Mouse (Mus musculus) heart, postnatal 10 days (tissue): ENCODE measurements at regions not wholly inside any gene's neighbourhood (a gene's known extent, or its start where the extent isn't known, plus 50 kb on each side); places are given as distances from the start of the nearest gene placed in this dataset.
"Not testable (repeated sequence)": the region's sequence is repeated elsewhere in the genome, so short reads cannot be mapped to it uniquely, and the experiment has no call there.

Experiments
- DNase-seq, 2 experiments: peaks; one replicate each; pipeline ENCODE4 v3.0.0; 2021
- intact Hi-C: fragments of 180-260 bp; cut with DNase I; formaldehyde crosslinking; loops from one replicate; pipeline ENCODE4 v1.15.1; 2025

DNA sequence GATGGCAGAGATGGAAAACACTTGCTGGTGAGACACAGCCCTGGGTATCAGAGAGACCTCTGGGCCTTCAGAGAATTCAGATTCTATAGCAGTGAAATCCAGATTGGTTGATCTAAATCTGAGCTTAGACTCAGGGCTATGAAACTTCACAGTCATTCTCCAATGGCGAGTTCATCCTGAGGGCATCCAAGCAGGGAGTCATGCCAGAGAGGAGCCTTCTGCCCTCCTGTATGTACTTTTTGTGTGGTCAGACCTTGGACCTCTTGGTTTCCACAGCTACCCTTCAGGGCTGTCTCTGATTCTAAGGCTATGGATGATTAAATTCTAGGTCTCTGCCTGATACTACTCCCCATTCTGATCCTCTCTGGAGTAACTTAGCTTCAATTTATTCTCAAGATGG is 122.0 kb upstream of the Mettl15 start:
- DNase-seq, result no peak
- intact Hi-C loops, result no loop called here

DNA sequence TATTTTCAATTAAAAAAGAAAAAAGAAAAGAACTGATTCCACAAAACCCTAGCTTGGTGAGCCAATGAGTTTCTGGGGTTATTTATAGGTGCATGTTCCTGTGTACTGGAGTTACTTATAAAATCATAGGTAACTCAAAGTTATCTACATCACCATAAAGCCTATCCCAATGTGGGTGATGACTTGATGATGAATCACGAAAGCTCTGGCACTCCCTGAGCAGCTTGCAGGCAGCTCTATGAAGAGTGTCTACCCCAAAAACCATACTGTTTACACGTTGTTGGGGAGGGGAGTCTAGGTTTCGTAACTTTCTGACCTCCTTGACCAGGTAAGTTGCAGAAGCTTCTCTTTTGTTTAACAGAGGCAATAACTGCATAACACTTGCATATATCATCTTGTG is 123.7 kb upstream of the Mettl15 start:
- no peak for DNase-seq
- intact Hi-C loops, result no loop called here

DNA sequence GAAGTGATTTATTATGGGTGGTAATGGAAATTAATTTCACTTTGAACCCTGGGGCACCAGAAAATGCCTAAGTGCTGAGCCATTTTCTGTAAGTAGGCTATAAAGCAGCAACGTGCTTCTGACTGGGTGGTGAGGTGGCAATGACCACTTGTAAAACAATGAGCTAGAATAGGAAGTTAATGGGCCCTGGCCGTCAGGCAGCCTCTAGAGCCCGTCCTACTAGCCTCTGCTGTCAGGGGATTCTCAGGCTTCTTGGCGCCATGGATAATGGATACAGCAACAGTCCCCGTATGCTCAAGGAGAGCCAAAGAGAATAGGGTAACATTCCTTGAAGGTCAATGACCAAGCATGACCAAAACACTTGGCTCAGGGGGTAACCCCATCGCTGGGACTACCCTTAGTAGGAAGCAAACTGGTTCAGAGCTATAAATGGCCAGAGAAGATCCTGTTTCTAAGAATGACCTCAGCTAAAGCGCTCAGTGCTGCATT is 126.1 kb upstream of the Mettl15 start:
- intact Hi-C loops, result no loop called here

DNA sequence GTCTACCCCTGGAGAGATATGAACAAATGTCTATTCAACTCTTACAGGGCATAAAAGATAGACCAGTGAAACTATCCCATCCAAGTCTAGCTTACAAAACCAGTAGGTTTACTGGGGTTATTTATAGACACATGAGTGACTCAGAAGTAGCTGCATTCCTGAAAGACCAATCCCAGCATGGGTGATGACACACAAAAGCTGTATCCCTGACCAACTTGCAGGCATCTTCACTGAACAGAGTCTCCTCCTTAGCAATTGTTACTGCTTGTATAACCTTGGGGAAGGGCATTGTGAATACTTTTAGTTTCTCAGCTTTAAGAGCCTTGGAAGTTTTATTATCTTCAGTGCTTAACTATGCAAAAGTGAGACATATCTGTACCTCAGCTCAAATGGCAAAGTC is 139.6 kb upstream of the Mettl15 start:
- no peak for DNase-seq
- intact Hi-C loops, result no loop called here

More for the DNA sequence above, 126.1 kb upstream of the Mettl15 start:
- no peak for DNase-seq

DNA sequence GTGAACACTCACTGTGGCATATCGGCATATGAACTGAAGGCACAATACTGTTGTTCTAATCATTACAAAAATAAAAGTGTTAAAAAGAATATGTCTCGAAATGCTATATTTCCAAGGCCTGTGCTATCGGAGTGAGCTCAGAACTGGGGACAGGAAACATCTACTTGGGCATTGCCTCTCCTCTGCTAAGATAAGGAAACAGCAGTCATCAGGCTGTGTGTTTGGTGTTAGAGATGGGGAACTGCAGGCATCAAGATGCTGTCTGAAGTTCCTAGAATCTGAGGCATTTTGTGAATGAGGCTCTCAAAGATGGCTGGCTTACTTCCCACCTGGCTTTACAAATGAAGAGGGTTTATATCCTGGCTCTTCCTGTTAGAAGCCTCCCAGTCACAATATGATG is 150.6 kb upstream of the Mettl15 start:
- DNase-seq, result no peak
- intact Hi-C loops, result no loop called here

DNA sequence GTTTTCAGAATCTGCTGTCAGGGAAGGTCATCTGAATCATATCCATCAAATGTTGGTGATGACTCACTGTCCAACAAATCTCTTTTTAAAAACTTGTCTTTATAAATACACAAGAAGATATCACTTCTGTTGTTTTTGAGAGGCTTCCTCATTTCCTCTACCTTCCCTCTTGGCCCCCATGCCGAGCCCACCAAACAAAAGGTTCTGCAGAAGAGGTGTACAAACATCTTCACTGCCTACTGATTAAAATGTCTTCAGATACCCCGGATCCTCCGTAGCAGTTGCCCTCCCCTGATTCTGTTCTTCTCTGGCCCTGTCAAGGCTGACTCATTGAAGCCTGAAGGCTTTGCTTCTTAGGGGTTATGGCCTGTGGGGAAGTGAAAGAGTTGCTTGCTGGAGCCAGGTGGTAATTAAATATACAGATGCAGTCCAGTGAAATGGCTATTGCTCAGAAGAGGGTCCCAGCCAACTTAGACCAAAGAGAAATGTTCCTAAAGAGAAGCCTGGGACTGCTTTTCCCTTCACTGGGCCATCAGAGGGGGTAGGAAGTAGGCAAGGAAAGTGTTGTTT is 162.1 kb upstream of the Mettl15 start:
- intact Hi-C loops, result no loop called here
- no peak for DNase-seq

DNA sequence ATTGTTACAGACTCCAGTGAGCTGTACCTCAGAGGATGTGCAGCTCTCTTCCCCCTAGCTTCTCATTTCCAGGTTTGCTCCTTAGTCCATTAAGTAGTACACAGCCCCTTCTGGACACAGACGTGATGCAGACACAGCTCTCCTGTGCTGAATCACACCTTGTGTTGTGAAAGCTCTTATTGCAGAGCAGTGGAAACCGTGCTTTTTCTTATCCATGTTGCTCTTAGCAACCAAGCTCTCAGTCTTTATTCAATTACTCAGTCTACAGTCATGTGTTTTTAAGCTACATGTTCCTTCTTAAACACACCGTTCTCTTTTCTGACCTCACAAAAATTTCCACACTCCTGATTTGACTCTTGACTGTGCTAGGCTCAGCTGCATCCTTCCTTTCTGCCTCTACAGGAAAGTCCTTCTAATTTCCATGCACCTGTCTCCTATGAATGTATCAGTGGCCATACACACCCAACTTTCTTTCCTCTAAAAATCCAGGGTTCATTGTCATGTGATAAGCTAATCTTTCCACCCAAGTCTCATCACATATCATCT is 163.0 kb upstream of the Mettl15 start:
- DNase-seq, result no peak
- intact Hi-C loops, result no loop called here

DNA sequence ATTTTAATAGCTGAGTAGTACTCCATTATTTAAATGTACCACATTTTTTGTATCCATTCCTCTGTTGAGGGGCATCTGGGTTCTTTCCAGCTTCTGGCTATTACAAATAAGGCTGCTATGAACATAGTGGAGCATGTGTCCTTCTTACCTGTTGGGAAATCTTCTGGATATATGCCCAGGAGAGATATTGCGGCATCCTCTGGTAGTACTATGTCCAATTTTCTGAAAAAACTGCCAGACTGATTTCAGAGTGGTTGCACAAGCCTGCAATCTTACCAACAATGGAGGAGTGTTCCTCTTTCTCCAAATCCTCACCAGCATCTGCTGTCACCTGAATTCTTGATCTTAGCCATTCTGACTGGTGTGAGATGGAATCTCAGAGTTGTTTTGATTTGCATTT is 181.7 kb upstream of the Mettl15 start:
- DNase-seq, intact Hi-C loops: not testable (repeated sequence)

DNA sequence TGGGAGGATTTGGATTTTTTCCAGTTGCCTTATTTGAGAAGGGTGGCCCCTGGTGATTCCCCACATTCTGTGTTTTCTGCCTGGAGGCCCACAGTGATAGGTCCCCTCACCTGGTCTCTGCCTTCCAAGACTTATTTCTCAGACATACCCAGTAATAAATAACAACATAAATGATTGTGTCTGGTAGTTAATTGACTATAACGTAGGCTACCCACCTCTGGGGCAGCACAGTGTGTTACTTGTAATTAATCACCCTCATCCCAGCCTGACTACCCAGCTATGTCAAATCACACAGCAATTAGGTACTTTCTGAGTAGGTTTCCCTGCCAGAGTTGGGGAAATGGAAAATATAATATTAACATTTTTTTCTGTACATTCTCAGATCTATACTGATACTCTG is 190.2 kb upstream of the Bdnf start:
- DNase-seq, result no peak
- intact Hi-C loops, result no loop called here

DNA sequence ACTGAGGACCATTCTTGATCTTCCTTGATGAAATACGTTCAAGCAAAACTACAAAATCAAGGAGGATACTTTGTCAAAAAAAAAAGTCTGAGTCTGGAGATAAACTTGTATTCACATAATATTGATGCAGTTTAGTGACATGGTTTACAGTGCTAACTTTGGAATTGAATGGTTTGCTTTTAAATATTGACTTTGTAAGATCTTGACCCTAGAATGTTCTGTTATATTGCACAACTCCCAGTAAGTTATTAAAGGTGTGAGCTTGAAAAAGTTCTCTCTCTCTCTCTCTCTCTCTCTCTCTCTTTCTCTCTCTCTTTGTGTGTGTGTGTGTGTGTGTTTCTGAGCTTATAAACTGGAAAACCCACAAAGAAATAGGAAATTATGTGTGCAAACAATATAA is 186.9 kb upstream of the Bdnf start:
- DNase-seq, result no peak
- intact Hi-C loops, result no loop called here

DNA sequence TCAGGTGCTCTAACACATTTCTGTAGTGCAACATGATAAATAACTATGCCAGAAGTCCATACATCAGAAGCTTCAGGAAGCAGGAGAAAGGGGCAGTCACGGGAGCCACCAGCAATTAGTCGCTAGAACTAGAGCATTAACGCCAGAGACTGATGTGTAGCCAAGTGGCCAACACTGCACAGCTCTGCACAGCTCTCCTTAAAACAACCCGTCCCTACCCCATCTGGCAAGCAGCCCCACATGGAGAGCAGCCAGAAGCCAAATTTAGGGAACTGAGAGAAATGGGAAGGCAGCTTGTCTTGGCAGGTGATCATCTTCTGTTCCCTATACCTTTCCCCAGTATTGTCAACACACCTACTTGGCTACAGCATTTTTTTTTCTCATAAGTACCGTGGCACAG is 172.3 kb upstream of the Bdnf start:
- peak; percentile 11 to 27 for DNase-seq
- intact Hi-C loops, result no loop called here

DNA sequence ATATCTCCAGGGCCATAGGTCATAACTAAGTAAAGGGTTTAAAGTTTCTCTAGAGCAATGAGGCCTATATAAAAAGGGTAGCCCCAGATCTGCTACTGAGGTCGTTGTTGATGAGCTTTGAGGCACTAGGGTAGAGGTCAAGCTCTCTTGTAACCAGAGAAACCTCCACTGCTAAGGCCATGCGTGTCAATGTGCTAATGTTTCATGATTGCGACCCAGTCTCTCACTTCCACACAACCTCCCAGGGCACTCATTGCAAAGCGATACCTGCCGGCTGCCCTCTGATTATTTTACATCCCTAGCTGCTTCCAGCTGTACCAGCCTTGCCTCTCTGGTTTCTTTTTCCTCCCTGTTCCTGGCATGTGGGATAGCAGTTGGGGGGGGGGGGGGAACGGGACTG is 169.6 kb upstream of the Bdnf start:
- intact Hi-C loops, result no loop called here
- DNase-seq, result no peak

DNA sequence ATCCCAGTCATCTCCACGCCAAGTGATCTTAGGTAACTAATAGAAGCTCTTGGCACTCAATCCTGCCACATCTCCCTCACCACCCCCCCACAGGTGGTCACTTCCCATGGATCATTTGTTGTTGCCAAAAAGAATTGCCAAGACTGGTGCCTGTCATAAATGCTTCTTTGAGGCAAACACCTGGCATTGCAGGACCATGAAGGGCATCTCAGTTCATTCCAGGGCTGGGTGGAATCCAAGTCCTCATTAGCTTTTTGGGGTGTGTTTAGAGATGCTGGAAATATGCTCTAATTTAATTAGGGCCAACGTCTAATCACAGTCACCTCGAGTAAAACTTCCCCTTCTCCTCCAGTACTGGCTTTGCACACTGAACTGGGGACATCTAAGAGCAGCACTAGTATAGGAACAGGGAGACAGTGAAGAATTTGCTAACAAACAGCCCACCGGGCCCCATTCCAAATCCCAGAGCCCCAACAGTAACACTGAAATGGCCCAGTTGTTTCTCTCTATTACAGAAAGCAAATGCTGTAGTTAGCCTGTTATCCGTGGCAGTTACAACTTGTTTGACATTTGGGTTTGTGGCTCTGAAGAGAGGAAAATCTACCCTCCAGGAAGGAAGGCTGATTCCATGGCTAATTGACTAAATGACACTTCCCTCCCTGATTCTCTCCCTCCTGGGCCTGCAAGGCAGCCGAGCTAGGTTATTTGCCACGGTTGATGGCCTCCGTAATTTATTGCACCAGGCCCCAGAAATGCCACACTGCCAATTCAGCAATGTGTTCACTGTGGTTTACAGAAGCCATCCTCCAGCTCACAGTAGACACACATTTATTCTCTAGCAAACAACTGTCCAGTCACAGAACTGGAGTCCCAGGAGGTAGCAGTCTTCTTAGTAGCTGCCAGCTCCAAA is 164.2 kb upstream of the Bdnf start:
- intact Hi-C loops, result no loop called here
- DNase-seq, result no peak

DNA sequence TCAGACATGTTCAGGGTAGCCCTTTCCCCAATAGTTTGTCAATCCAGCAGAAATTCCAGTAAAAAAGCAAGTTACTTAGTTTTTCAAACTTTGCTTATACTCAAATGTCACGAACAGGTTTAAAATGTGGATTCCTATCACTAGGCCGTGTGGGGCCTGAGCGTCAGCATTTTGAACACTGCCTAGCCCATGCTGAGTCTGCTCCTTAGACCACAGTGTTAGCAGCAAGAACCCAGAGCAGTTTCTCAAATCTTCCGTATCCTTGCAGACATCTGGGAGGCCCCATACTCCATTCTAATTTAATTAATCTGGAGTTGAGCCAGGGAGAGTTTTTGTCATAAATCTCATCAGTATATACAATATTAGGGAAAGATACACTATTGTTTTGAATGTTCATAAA is 163.4 kb upstream of the Bdnf start:
- DNase-seq, result no peak
- intact Hi-C loops, result no loop called here

DNA sequence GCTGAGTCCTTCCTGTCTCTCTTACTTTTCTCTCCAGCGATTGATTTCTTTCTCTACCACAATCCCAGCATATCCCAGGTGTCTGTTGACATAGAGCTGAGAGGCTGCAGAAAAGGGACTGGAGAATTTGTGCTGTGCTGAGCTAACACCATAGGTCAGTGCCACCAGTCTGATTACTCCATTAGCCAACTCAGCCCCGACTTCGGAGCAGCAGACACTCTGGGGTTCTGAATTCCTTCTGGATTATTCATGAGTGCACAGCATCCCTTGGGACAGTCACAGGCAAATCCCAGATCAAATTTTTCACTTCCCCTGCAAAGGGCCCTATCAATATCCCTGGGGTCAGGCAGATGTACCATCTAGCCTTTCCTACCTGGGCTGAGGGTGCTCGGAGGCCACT is 155.2 kb upstream of the Bdnf start:
- intact Hi-C loops, result no loop called here
- no peak for DNase-seq

DNA sequence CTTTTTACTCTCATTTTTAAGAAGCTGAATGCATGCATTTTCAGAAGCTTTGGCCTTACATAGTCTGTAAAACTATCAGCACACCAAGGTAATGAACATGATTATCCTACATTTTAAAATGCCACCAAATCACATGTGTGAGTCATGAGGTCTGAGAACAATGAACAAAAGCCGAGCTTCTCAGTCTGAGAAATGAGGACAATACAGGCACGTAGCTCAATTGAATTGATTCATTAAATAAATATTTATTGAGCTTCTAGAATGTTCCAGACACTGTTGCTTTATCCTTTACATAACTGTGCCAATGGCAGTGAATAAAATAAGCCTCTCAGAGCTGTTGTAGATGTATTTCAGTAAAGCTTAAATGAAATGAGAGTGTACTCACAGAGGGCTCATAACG is 154.0 kb upstream of the Bdnf start:
- intact Hi-C loops, result no loop called here
- DNase-seq, result no peak

DNA sequence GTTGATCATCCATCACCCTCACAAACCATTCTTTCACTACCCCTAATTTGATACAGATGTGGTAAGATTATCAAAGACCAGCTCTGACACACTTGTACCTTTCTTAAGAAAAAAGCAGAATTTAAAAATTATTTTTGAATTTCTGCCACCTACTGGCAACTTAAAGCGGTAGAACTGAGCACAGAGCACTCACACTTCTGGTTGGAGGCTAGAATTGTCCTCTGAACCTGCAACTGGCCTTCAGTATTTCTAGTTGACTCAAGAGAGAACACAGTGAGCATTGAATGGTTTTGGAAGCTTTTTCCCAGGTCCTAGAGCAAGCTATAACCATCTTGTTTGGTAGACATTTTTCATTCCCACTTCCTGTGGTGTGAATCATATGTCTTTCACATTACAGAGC is 135.0 kb upstream of the Bdnf start:
- intact Hi-C loops, result no loop called here
- no peak for DNase-seq

DNA sequence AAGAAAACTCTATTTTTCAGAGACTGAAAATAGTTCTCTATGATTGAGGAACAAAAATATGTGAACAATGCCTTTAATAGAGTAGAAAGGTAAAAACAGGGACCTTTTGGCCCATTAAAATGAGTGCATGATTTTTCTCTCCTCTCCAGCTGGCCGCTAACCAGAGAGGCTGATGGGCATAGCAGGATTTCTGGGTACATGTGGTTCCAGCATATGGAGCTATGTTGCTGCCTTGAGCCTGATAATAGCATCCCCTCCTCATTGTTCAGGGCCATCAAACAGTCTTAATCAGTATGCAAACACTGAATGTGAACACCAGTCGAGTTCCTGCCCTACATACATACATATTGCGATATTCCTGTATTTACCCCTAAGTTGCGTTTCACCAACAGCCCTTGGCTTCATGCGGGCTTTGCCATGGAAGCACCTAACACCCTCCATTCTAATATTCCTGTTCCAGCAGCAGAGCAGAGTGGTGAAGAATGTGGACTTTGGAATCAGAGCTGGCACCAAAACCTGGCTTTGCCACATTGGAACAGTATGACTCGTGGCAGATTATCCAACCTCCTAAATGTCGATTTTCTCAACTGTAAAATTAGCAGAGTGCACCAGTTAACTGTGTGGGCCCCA is 127.9 kb upstream of the Bdnf start:
- no peak for DNase-seq
- intact Hi-C loops, result no loop called here

DNA sequence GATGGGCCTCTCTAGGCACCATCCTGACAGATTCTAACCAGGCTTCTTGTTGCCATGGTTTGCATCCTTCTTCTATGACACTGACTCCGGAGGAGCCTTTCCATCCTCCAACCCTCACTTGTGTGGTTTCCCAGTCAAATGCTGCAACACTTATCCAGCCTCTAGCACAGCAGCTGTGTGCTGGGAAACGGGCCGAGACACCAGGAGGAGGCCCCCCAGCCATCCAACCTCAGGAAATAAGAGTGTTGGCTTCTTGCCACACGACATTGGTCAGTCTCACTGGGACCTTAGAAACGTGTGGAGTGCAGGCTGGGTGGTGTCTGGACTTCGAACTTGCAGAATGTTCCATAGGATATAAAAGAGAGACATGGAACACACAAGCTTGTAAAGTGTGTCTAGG is 119.9 kb upstream of the Bdnf start:
- intact Hi-C loops, result no loop called here
- peak; percentile 71 for DNase-seq

DNA sequence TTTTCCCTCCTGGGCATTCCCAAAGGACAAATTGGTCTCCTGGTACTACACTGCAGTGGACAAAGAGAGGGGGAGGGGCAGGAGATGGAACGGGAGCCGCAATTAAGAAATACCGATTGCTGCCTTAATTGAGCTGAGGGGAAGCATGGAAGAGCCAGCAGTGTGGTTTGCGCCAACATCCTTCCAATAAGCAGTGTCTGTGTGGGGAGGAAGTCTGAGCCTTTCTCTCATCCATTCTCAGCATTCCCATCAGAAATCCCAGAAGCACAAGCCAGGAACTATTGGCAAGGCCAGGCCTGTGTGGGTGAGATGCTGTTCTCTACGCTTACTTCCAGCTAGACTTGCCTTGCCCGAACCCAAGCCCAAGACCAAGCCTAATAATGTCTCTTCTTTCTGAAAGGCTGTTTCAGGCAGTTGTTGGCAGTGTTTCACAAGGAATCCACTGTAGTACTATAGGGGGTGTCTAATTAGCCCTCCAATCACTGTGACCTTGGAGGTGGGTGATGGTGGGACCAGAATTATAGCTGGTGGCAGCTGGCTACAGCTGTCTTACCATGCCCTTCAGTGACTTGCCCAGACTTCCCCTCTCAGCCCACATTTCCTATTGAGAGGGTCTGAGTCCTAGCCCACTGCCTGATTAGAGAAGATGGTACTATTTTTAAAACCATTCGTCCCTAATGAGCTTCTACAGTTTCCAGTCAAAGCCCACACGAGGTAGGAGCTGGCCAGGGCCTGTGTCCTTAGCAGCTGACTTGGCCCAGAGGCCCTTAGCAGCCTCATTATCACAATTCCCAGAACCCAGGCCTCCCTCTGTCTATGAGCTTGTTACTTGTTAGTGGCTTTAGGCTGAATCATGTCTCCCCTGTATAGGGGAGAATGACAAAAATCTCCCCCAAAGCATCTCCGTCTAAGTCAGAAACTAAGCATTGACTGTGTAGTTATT is 115.1 kb upstream of the Bdnf start:
- intact Hi-C loops, result no loop called here
- peak; percentile 31 to 54 for DNase-seq

DNA sequence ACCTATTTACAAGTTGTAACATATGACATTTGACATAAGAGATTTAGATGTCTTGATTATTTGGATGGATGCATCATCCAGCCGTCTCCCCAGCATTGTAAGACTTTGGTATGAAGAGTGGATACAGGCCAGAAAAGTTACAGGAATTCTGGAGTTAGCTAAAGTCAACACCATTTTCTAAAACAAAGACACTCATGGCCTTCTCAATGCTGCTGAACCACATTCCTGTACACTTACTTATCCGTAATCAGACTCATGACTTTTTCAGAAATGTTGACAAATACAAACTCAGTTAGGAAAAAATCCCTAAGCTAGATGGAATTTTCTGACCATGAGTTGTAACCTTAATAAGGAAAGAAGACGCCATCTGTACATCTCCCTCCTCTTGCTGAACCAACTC is 111.5 kb upstream of the Bdnf start:
- no peak for DNase-seq
- intact Hi-C loops, result no loop called here
